Mouse (Mus musculus): ENCODE measurements around the gene Bcl11a. TPM values are rescaled to one million over a fixed set of nuclear protein-coding genes. Genes with fewer than 3 reads are reported as not detected.
"Not testable (repeated sequence)": the region's sequence is repeated elsewhere in the genome, so short reads cannot be mapped to it uniquely, and the experiment has no call there.

Gene Bcl11a
- polyA plus RNA-seq, 1 experiment = 6.5 TPM

DNA sequence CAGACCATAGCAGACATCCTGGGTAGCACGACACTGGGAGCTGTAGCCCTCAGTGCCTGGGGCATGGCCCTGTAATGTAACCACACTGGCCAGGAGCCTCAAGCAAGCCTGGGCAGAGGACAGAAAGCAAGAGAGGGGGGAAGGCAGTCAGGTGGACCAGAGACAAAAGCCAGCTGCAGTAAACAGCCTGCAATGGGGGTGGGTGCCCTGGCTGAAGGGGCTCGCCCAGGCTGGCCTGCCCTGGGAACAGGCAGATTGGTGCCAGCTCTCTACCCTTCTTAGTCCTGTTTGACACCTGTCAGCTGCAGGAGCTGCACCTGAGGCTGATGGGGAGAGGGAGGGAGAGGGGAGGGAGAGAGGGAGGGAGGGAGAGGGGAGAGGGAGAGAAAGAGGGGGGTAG is 50.1 kb downstream of the Bcl11a start:
- Histone ChIP-seq H3K36me3 (ENCODE audit: control insufficient read depth, insufficient read depth, low read length) (no peaks in the 10 kb centered on the region), H3K27me3 (ENCODE audit: control insufficient read depth, insufficient read depth, low read length) (no peaks in the 10 kb centered on the region), H3K27ac (ENCODE audit: control insufficient read depth, insufficient read depth, low read depth, low read length) (no peak overlapping the region), H3K4me1 (ENCODE audit: control insufficient read depth, insufficient read depth, low read length) (no peaks in the 10 kb centered on the region), H3K4me3 (ENCODE audit: control insufficient read depth, low read depth, low read length) (no peak overlapping the region)
- no peak for TF ChIP-seq POLR2A (IDR thresholded peaks at IDR 0.05; ENCODE audit: control insufficient read depth, low read depth, low read length)

DNA sequence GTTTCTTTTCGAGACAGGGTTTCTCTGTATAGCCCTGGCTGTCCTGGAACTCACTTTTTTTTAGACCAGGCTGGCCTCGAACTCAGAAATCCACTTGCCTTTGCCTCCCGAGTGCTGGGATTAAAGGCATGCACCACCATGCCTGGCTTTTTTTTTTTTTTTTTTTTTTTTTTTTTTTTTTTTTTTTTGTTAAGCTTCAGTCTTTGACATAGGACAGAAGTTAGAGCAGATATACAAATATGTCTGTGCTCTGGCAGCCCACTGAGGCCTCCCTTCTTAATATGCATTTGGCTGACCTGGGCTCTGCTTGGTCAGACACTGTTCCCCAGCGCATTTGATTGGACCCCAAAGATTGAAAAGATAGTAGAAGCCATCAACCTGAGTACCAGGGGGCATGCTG is 51.0 kb downstream of the Bcl11a start:
- not testable (repeated sequence) for H3K27ac ChIP-seq (ENCODE audit: control insufficient read depth, insufficient read depth, low read depth, low read length); H3K4me1 ChIP-seq (ENCODE audit: control insufficient read depth, insufficient read depth, low read length); H3K36me3 ChIP-seq (ENCODE audit: control insufficient read depth, insufficient read depth, low read length); H3K4me3 ChIP-seq (ENCODE audit: control insufficient read depth, low read depth, low read length); H3K27me3 ChIP-seq (ENCODE audit: control insufficient read depth, insufficient read depth, low read length)

DNA sequence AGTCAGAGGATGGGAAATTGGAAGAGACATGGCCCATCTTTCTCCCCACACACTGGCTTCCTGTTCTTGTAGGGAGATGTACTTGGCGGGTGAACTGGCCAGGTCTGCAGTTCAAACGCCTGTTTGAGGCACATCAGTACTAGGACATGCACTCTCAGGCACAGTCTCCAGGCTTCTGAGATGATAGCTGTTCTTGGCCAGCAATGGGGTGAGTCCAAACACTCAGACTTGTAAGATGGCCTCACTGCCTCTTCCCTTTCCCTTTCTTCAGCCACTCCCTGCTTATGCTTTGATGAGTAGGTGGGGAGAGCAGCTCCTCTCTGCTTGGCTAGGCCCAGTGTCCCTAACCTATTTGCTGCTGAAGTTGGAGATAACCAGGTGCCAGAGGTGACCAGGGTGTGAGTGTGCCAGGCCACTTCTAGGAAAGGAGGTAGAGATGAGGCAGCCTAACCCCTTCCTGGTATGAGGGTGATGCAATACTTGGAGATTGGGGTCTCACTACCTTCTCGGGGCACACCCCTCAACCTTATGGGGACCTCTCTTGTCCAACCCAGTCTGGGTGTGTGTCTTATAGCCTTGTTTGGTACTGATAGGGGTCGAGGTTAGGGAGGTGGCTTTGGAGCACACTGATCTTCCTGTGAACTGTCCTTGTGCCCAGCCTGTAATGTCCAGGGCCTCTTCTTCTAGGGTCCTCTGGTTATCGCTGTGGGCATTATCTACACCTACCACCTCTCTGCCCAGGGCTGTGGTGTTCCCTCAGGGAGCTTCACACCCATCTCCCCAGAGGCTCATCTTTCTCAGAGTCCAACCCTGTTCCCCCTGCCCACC is 51.7 kb downstream of the Bcl11a start:
- no peaks in the 10 kb centered on the region for H3K27me3 ChIP-seq (ENCODE audit: control insufficient read depth, insufficient read depth, low read length)
- H3K4me3 ChIP-seq (ENCODE audit: control insufficient read depth, low read depth, low read length) = no peak overlapping the region
- H3K27ac ChIP-seq (ENCODE audit: control insufficient read depth, insufficient read depth, low read depth, low read length) = no peak overlapping the region
- no peak for TF ChIP-seq POLR2A (IDR thresholded peaks at IDR 0.05; ENCODE audit: control insufficient read depth, low read depth, low read length)
- no peak for TF ChIP-seq CTCF (IDR thresholded peaks at IDR 0.05; ENCODE audit: control insufficient read depth, insufficient read depth, insufficient replicate concordance, low read depth, low read length)
- H3K36me3 ChIP-seq (ENCODE audit: control insufficient read depth, insufficient read depth, low read length) = no peaks in the 10 kb centered on the region
- no peaks in the 10 kb centered on the region for H3K4me1 ChIP-seq (ENCODE audit: control insufficient read depth, insufficient read depth, low read length)

GRCm38 (mm10) chr11:24130186-24130760 is 52.4 kb downstream of the Bcl11a start:
- Histone ChIP-seq H3K4me1 (ENCODE audit: control insufficient read depth, insufficient read depth, low read length) (no peaks in the 10 kb centered on the region), H3K27me3 (ENCODE audit: control insufficient read depth, insufficient read depth, low read length) (no peaks in the 10 kb centered on the region), H3K36me3 (ENCODE audit: control insufficient read depth, insufficient read depth, low read length) (no peaks in the 10 kb centered on the region), H3K27ac (ENCODE audit: control insufficient read depth, insufficient read depth, low read depth, low read length) (no peak overlapping the region), H3K4me3 (ENCODE audit: control insufficient read depth, low read depth, low read length) (no peak overlapping the region)
- TF ChIP-seq CTCF (IDR thresholded peaks at IDR 0.05; ENCODE audit: control insufficient read depth, insufficient read depth, insufficient replicate concordance, low read depth, low read length) (no peak), POLR2A (IDR thresholded peaks at IDR 0.05; ENCODE audit: control insufficient read depth, low read depth, low read length) (no peak)

DNA sequence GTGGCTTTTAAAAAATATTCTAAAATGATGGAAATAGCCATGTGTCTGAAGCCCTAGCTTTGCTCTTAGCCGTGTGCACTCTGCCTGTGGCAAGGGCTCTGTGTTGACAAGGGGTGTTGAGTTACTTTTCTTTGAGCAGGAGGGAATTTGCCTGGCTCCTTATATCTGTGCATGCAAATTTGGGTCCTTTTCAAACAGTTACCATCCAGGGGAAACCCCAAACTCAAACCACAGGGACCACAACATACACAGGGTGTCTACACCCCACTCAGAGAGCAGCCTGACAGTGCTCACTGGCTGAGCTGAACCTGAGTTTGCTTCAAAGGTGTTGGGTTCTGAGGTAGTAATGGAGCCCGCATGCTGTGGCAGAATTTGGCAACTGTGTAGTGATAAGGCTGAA is 54.0 kb downstream of the Bcl11a start:
- no peak for TF ChIP-seq CTCF (IDR thresholded peaks at IDR 0.05; ENCODE audit: control insufficient read depth, insufficient read depth, insufficient replicate concordance, low read depth, low read length)
- TF ChIP-seq POLR2A (IDR thresholded peaks at IDR 0.05; ENCODE audit: control insufficient read depth, low read depth, low read length) = no peak
- H3K36me3 ChIP-seq (ENCODE audit: control insufficient read depth, insufficient read depth, low read length) = no peaks in the 10 kb centered on the region
- H3K27ac ChIP-seq (ENCODE audit: control insufficient read depth, insufficient read depth, low read depth, low read length) = no peak overlapping the region

GRCm38 (mm10) chr11:24132358-24132757 is 54.5 kb downstream of the Bcl11a start:
- H3K4me3 ChIP-seq (ENCODE audit: control insufficient read depth, low read depth, low read length) = no peak overlapping the region
- no peak overlapping the region for H3K27ac ChIP-seq (ENCODE audit: control insufficient read depth, insufficient read depth, low read depth, low read length)
- H3K27me3 ChIP-seq (ENCODE audit: control insufficient read depth, insufficient read depth, low read length) = no peaks in the 10 kb centered on the region
- peaks cover 4% of the 10 kb centered on the region; the same call in 1 of the 2 replicates for H3K4me1 ChIP-seq (ENCODE audit: control insufficient read depth, insufficient read depth, low read length)
- no peaks in the 10 kb centered on the region for H3K36me3 ChIP-seq (ENCODE audit: control insufficient read depth, insufficient read depth, low read length)
- TF ChIP-seq POLR2A (IDR thresholded peaks at IDR 0.05; ENCODE audit: control insufficient read depth, low read depth, low read length) = no peak
- no peak for TF ChIP-seq CTCF (IDR thresholded peaks at IDR 0.05; ENCODE audit: control insufficient read depth, insufficient read depth, insufficient replicate concordance, low read depth, low read length)

More for the DNA sequence above, 54.0 kb downstream of the Bcl11a start:
- Histone ChIP-seq H3K27me3 (ENCODE audit: control insufficient read depth, insufficient read depth, low read length) (no peaks in the 10 kb centered on the region), H3K4me3 (ENCODE audit: control insufficient read depth, low read depth, low read length) (no peak overlapping the region), H3K4me1 (ENCODE audit: control insufficient read depth, insufficient read depth, low read length) (peaks cover 2% of the 10 kb centered on the region; the same call in 1 of the 2 replicates)

DNA sequence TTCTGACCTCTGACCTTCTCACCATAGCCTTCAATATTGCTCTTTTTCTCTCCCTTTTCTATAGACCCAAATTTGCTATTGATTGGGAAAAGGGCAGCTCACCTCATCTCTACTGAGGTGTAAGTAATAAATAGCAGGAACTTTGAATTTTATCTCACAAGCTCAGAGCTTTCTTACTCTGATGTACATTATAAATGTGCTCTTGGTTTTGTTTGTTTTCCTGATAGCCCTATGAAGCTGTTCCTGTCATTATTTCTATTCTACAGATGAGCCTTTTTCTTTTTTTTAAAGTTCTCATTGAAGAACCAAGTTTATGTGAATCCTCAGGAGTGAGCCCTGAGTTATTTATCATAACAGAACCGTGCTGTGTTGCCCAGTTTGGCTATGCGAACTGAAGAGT is 55.0 kb downstream of the Bcl11a start:
- peaks cover 4% of the 10 kb centered on the region; the same call in 1 of the 2 replicates for H3K4me1 ChIP-seq (ENCODE audit: control insufficient read depth, insufficient read depth, low read length)
- no peaks in the 10 kb centered on the region for H3K27me3 ChIP-seq (ENCODE audit: control insufficient read depth, insufficient read depth, low read length)
- no peak overlapping the region for H3K4me3 ChIP-seq (ENCODE audit: control insufficient read depth, low read depth, low read length)
- H3K36me3 ChIP-seq (ENCODE audit: control insufficient read depth, insufficient read depth, low read length) = no peaks in the 10 kb centered on the region
- TF ChIP-seq CTCF (IDR thresholded peaks at IDR 0.05; ENCODE audit: control insufficient read depth, insufficient read depth, insufficient replicate concordance, low read depth, low read length) (no peak), POLR2A (IDR thresholded peaks at IDR 0.05; ENCODE audit: control insufficient read depth, low read depth, low read length) (no peak)
- no peak overlapping the region for H3K27ac ChIP-seq (ENCODE audit: control insufficient read depth, insufficient read depth, low read depth, low read length)
